Mouse (Mus musculus) small intestine, adult 2 months (tissue): ENCODE measurements around the gene Fam120b.

Experiments used
- CTCF ChIP-seq: fragments of 200-500 bp; IDR thresholded peaks from 2 replicates; pipeline ENCODE4 v1.5.1; 2012; ENCODE audit warnings: low read depth, mild to moderate bottlenecking, control low read depth, inconsistent platforms, low read length, moderate library complexity, mixed read lengths; ENCODE audit not compliant: insufficient replicate concordance, insufficient read length; ENCODE audit errors: extremely low read depth
- POLR2A ChIP-seq: fragments of 200-500 bp; IDR thresholded peaks from 2 replicates; pipeline ENCODE4 v1.6.1; 2012; ENCODE audit warnings: low read depth, mild to moderate bottlenecking, control low read depth, inconsistent platforms, low read length, moderate library complexity

DNA sequence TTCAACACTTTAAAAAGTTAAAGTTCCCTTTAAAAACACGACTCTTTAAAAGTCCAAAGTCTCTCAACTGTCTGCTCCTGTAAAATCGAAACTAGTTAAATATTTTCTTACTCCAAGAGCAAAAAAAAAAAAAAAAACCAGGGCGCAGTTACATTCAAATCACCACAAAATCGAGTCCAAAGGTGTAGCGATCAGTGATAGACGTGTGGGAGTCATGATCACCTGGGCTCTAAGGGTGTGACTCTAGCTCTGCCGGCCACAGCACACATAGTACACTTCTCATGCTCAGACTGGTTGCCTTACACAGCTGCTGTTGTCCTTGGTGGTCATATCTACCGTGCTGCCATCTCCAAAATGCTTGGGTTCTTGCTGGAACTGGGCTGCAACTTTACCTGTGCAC, 6.6 kb upstream of the Fam120b start:
- no peak for TF ChIP-seq POLR2A
- no peak for TF ChIP-seq CTCF
